Mouse (Mus musculus): ENCODE measurements around the gene L3mbtl2.

DNA sequence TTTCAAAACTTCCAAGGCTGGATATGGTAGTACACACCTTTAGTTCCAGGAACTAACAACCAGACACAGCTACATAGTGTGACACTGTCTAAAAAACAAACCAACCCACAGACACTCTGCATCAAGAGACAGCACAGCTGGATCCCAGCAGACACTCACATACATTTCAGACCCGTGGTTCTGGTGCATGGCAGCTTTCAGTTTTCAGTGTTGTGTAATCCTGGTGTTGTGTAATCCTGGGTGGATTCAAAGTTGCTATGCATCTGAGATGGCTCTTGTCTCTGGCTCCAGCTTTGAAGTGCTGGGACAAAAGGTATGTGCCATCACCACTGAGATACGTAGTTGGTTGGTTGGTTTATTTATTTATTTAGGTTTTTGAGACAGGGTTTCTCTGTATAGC, 34.8 kb downstream of the L3mbtl2 start:
- TF ChIP-seq POLR2A (IDR thresholded peaks at IDR 0.05; ENCODE audit: insufficient read length, low read depth): no peak
- TF ChIP-seq POLR2AphosphoS2 (IDR thresholded peaks at IDR 0.05; ENCODE audit: insufficient read length, low read depth): no peak
- no peak for TF ChIP-seq TCF12 (IDR thresholded peaks at IDR 0.05; ENCODE audit: insufficient read depth, poor library complexity, severe bottlenecking)

Measured in myocyte (in vitro differentiated cells).